Mouse (Mus musculus): ENCODE data around the gene Fermt3. TPM values are rescaled to one million over a fixed set of nuclear protein-coding genes. Genes with fewer than 3 reads are reported as not detected.
A peak's percentile ranks its signal among the peaks of the same experiment; 100 is the strongest.

The Fermt3 gene
- polyA plus RNA-seq, 1 experiment from 2014 or later, result 4.9 TPM

DNA sequence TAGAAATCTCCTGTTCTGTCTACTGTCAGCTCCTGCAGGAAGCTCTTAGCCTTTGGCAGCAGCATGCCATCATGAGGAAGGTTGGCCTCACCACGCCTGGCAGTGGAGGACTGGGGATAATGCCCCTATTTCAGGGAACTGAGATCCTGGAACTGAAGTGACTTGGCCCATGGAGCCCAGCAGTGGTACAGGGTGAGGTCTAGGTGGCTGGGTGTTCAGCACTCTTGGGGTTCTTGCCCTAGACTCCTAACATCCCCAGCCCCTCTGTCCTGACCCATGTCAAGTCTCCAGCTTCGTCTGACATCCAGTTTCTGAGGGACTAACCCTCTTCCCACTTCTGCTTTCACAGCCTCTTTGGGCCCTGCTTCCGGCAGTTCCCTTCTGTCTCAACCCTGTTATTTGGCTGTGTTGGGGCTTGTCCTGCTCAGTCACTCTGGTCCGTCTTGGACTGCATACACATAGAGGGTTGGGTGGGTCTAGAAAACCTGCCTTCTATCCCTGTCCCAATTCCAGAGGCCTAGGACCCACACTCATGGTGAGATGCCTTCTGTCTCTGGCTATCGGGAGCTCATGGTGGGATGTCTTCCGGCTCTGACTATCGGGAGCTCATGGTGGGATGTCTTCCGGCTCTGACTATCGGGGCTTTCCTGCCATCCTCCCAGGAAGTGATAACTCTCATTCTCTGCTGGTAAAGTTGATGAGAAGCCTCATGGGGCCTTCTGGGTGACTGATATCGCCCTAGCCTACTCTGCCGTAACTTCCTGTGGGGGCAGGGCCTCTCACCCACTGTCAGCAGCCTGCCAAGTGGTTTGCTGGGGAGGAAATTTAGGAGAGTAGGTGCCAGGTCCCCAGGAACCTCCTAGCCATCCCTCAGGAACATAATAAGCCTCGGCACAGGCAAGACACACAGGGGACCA is 1.5 kb downstream of the Fermt3 start:
- Histone ChIP-seq H3K27ac (ENCODE audit: low read depth, low read length) (no peak overlapping the region), H3K27me3 (ENCODE audit: control insufficient read depth, insufficient read depth, low read length) (no peaks in the 10 kb centered on the region), H3K9me3 (ENCODE audit: control insufficient read depth, low read length) (no peaks in the 10 kb centered on the region), H3K36me3 (ENCODE audit: control insufficient read depth, insufficient read depth, low read length) (peaks cover 47% of the 10 kb centered on the region), H3K4me1 (ENCODE audit: control insufficient read depth, insufficient read depth, low read length) (no peaks in the 10 kb centered on the region), H3K9ac (ENCODE audit: low read depth, low read length) (no peak overlapping the region), H3K4me2 (replicated peaks; ENCODE audit: low read depth, low read length) (no peak overlapping the region), H3K4me3 (ENCODE audit: low read length) (no peak overlapping the region)
- WGBS, result 72% methylated on average over 12 of the region's 12 CpGs
- no peak for ATAC-seq (ENCODE audit: low FRiP score, low TSS enrichment)

DNA sequence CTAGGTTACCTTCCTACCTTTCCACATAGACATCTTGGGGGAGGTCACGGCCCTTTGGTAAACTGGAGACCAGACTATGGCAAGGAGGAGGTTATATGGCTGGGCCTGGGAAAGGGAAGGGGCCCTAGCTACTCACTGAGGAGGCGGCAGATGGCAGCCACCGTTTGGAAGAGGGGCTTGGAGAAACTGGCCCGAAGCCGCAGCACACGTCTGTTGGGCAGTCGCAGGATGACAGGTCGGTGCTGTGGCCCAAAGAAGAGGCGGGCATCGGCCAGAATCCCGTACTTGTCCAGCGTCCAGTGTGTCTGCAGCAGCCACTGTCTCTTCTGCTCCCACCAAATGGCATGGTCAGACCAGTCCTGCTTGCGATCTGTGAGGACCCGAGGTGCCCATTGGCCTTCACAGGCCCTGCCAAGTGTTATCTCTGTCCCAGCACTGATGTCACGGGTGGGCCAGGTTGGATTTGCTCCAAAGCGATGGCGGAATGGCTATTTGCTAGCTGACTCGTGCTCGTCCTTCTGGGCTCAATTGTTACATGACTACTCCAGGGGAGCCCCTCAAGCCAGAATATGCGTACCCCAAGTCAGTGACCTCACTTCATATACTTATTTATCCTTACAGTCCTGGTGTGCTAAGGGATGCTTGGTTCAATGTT is 4.7 kb downstream of the Fermt3 start:
- Histone ChIP-seq H3K36me3 (ENCODE audit: control insufficient read depth, insufficient read depth, low read length) (peaks cover 15% of the 10 kb centered on the region), H3K9me3 (ENCODE audit: control insufficient read depth, low read length) (no peaks in the 10 kb centered on the region), H3K9ac (ENCODE audit: low read depth, low read length) (0 out of 2 replicates have a peak overlapping the region, but pooled peaks have one; percentile 12), H3K4me2 (replicated peaks; ENCODE audit: low read depth, low read length) (no peak overlapping the region), H3K4me3 (ENCODE audit: low read length) (no peak overlapping the region), H3K27me3 (ENCODE audit: control insufficient read depth, insufficient read depth, low read length) (no peaks in the 10 kb centered on the region), H3K4me1 (ENCODE audit: control insufficient read depth, insufficient read depth, low read length) (no peaks in the 10 kb centered on the region), H3K27ac (ENCODE audit: low read depth, low read length) (no peak overlapping the region)
- ATAC-seq (ENCODE audit: low FRiP score, low TSS enrichment), result no peak
- WGBS, result 95% methylated on average over 19 of the region's 20 CpGs

DNA sequence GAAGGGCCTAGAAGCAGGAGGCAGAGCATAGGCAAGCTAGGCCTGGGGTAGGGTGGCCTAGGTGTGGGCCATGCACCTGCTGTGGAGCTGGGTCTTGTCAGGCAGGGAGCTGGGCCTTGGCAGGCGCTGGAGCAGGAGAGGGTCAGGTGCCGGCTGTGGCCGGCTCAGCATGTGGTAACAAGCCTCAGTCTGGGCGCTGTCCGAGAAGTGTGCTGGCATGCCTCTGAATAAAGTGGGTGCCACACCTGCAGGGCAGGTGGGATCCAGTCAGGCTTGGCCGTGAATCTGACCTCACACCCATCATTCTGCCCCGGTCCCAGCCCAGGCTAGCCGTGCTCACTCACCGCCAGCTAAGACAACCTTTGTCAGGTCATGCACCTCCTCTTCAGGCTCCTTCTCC is 5.3 kb downstream of the Fermt3 start:
- ATAC-seq (ENCODE audit: low FRiP score, low TSS enrichment), result no peak
- Histone ChIP-seq H3K9ac (ENCODE audit: low read depth, low read length) (0 out of 2 replicates have a peak overlapping the region, but pooled peaks have one; percentile 12), H3K4me2 (replicated peaks; ENCODE audit: low read depth, low read length) (no peak overlapping the region), H3K36me3 (ENCODE audit: control insufficient read depth, insufficient read depth, low read length) (peaks cover 8% of the 10 kb centered on the region), H3K4me1 (ENCODE audit: control insufficient read depth, insufficient read depth, low read length) (no peaks in the 10 kb centered on the region), H3K9me3 (ENCODE audit: control insufficient read depth, low read length) (no peaks in the 10 kb centered on the region), H3K27me3 (ENCODE audit: control insufficient read depth, insufficient read depth, low read length) (no peaks in the 10 kb centered on the region), H3K27ac (ENCODE audit: low read depth, low read length) (no peak overlapping the region), H3K4me3 (ENCODE audit: low read length) (no peak overlapping the region)
- 89% methylated on average over 9 of the region's 9 CpGs for WGBS

DNA sequence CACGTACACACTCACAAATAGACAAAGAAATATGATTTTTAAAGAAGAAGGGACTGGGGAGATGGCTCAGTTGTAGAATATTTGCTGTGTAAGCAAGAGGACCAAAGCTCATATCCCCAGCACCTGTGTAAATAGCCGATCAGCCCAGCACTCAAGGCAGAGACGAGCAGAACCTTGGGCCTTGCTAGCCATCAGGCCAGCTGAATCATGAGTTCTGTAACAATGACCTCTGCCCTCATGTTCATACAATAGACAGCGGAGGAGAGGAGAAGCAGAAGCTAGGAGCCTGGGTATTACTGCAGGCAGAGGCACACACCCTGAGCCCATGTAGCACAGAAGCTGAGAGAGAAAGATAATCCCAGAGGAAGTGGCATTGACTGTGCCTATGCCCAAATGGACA is 6.8 kb downstream of the Fermt3 start:
- no peak overlapping the region for H3K27ac ChIP-seq (ENCODE audit: low read depth, low read length)
- H3K4me3 ChIP-seq (ENCODE audit: low read length), result no peak overlapping the region
- H3K9me3 ChIP-seq (ENCODE audit: control insufficient read depth, low read length), result no peaks in the 10 kb centered on the region
- no peak overlapping the region for H3K4me2 ChIP-seq (replicated peaks; ENCODE audit: low read depth, low read length)
- H3K9ac ChIP-seq (ENCODE audit: low read depth, low read length), result no peak overlapping the region
- 63% methylated on average over 4 of the region's 4 CpGs for WGBS
- no peaks in the 10 kb centered on the region for H3K27me3 ChIP-seq (ENCODE audit: control insufficient read depth, insufficient read depth, low read length)
- no peaks in the 10 kb centered on the region for H3K36me3 ChIP-seq (ENCODE audit: control insufficient read depth, insufficient read depth, low read length)
- no peaks in the 10 kb centered on the region for H3K4me1 ChIP-seq (ENCODE audit: control insufficient read depth, insufficient read depth, low read length)
- no peak for ATAC-seq (ENCODE audit: low FRiP score, low TSS enrichment)

DNA sequence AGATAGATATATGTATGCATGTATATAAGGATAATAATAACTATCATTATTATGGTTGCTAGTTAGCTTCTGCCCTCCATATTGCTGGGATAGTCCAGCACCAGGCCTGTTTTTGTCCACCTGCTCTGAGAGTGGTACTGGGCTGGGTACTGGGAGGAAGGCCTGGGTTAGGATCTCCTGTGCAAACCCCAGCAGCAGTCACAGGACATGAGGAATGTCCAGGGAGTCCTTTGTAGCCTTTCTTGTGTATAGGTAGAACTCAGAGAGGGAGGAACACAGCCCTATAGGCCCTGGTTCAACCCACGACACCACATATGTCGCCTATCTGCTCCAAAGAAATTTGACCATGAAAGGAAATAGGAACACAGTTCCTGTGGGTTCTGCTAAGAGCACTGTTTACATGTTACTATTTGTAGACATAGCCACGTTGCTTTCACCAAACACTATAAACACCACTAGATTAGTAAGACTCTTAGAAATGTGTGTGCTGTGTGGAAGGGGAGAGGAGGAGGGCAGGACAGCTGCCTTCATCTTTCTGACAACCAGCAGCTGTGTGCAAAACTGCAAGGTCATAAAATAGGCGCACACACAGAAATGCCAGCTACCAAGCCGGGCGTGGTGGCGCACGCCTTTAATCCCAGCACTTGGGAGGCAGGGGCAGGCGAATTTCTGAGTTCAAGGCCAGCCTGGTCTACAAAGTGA is 12.2 kb downstream of the Fermt3 start:
- Histone ChIP-seq H3K9ac (ENCODE audit: low read depth, low read length) (no peak overlapping the region), H3K4me2 (replicated peaks; ENCODE audit: low read depth, low read length) (no peak overlapping the region), H3K9me3 (ENCODE audit: control insufficient read depth, low read length) (no peaks in the 10 kb centered on the region), H3K36me3 (ENCODE audit: control insufficient read depth, insufficient read depth, low read length) (no peaks in the 10 kb centered on the region), H3K27ac (ENCODE audit: low read depth, low read length) (no peak overlapping the region), H3K4me1 (ENCODE audit: control insufficient read depth, insufficient read depth, low read length) (no peaks in the 10 kb centered on the region), H3K27me3 (ENCODE audit: control insufficient read depth, insufficient read depth, low read length) (no peaks in the 10 kb centered on the region), H3K4me3 (ENCODE audit: low read length) (no peak overlapping the region)
- 89% methylated on average over 9 of the region's 9 CpGs for WGBS
- ATAC-seq (ENCODE audit: low FRiP score, low TSS enrichment), result no peak

DNA sequence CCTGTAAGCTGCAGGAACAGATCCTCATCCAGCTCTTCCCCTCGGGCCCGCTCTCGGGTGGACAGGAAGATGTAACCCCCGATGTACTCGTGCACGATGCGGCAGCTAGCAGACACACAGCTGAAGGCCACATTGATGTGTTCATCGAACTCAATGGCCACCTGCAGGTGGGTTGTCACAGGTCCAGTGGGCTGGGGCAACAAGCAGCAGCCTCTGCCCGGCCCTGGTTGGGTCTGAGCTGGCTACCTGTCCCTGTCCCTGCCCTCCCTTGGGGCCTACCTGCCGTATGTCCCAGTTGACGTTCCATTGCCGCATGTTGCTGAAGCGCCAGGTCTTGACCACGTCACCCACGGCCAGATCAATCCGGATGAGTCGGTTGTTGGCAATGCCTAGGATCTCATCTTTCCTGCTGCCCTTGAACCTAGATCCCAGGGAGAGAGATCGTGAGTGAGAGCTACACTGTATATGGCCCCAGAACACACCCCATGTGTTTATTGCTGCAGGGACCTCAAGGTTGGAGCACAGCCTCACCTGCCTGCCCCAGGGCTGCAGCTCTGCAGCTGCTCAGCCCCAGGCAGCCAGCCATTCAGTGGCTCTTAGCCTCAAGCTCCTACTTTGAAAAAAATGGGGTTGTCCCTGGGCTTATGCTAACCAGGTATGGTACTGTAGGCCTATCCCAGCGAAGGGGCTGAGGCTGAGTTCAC is 19.8 kb downstream of the Fermt3 start:
- ATAC-seq (ENCODE audit: low FRiP score, low TSS enrichment), result no peak

DNA sequence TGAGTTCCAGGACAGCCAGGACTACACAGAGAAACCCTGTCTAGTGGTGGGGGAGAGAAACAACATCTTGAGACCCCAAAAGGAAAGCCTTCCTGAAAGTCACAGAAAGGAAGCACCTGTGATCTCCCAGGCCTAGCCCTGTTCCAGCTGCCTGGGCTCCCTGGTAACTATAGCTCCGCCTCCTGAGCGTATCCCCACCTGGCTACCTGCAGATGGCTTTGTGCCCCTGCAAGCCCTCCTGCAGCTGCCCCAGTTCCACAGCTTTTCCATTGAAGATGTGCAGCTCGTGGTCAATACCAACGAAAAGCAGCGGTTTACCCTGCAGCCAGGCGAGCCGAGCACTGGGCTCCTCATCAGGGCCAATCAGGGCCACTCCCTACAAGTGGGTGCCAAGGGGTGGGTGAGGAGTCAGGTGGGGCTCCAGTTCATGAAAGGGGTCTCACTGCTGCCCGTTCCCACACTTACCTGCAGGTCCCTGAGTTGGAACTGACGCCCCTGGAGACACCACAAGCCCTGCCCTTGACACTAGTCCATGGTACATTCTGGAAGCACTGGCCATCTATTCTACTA is 21.5 kb downstream of the Fermt3 start:
- H3K9ac ChIP-seq (ENCODE audit: low read depth, low read length), result no peak overlapping the region
- no peak overlapping the region for H3K27ac ChIP-seq (ENCODE audit: low read depth, low read length)
- H3K27me3 ChIP-seq (ENCODE audit: control insufficient read depth, insufficient read depth, low read length), result no peaks in the 10 kb centered on the region
- peaks cover 5% of the 10 kb centered on the region for H3K36me3 ChIP-seq (ENCODE audit: control insufficient read depth, insufficient read depth, low read length)
- no peaks in the 10 kb centered on the region for H3K9me3 ChIP-seq (ENCODE audit: control insufficient read depth, low read length)
- no peak overlapping the region for H3K4me3 ChIP-seq (ENCODE audit: low read length)
- ATAC-seq (ENCODE audit: low FRiP score, low TSS enrichment), result no peak
- 87% methylated on average over 9 of the region's 9 CpGs for WGBS
- peaks cover 20% of the 10 kb centered on the region for H3K4me1 ChIP-seq (ENCODE audit: control insufficient read depth, insufficient read depth, low read length)
- H3K4me2 ChIP-seq (replicated peaks; ENCODE audit: low read depth, low read length), result no peak overlapping the region

More for the DNA sequence above, 19.8 kb downstream of the Fermt3 start:
- Histone ChIP-seq H3K27ac (ENCODE audit: low read depth, low read length) (no peak overlapping the region), H3K4me1 (ENCODE audit: control insufficient read depth, insufficient read depth, low read length) (peaks cover 13% of the 10 kb centered on the region), H3K4me2 (replicated peaks; ENCODE audit: low read depth, low read length) (no peak overlapping the region), H3K36me3 (ENCODE audit: control insufficient read depth, insufficient read depth, low read length) (peaks cover 5% of the 10 kb centered on the region), H3K9me3 (ENCODE audit: control insufficient read depth, low read length) (no peaks in the 10 kb centered on the region), H3K4me3 (ENCODE audit: low read length) (no peak overlapping the region), H3K9ac (ENCODE audit: low read depth, low read length) (no peak overlapping the region), H3K27me3 (ENCODE audit: control insufficient read depth, insufficient read depth, low read length) (no peaks in the 10 kb centered on the region)
- 94% methylated on average over 19 of the region's 19 CpGs for WGBS

DNA sequence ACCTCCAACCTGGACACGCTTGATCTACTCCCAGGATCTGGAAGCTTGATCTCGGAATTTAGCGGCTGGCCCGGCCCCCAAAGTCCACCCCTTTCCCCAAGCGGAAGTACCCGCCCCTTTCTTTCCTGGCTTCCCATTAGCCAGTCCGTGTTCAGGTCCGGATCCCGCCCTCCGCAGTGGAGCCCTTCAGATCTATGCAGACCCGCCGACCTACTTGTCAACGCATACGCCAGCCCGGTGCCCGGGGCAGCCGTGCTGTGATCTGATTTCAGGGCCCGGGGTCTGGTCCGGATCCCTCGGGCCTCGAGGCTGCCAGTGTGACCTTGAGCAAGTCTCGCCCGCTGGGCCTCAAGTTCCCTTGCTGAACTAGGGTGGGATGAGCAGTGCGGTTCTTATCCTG is 23.3 kb downstream of the Fermt3 start, which contains the start of the genes Nudt22 and Trpt1:
Gene Nudt22, minus strand, starts transcription at position 112 of the 400 bp plus-strand sequence.
Gene Trpt1, plus strand, starts transcription at position 126 of the 400 bp plus-strand sequence.
- H3K9me3 ChIP-seq (ENCODE audit: control insufficient read depth, low read length), result no peaks in the 10 kb centered on the region
- peak; percentile 78 for ATAC-seq (ENCODE audit: low FRiP score, low TSS enrichment)
- H3K36me3 ChIP-seq (ENCODE audit: control insufficient read depth, insufficient read depth, low read length), result peaks cover 5% of the 10 kb centered on the region
- H3K27me3 ChIP-seq (ENCODE audit: control insufficient read depth, insufficient read depth, low read length), result no peaks in the 10 kb centered on the region
- peak within 1 kb of the TSS; percentile 62; the same call in 1 of the 2 replicates for H3K27ac ChIP-seq (ENCODE audit: low read depth, low read length)
- peaks cover 21% of the 10 kb centered on the region for H3K4me1 ChIP-seq (ENCODE audit: control insufficient read depth, insufficient read depth, low read length)
- H3K9ac ChIP-seq (ENCODE audit: low read depth, low read length), result peak within 1 kb of the TSS; percentile 67
- under 1% methylated on average over 24 of the region's 24 CpGs for WGBS
- peak within 1 kb of the TSS; percentile 92 for H3K4me2 ChIP-seq (replicated peaks; ENCODE audit: low read depth, low read length)
- peak within 1 kb of the TSS; percentile 66 for H3K4me3 ChIP-seq (ENCODE audit: low read length)

All from kidney, embryonic 14.5 days (tissue).